Mouse (Mus musculus) C3H10T1/2 (cell line): ENCODE results near the gene Tubb4a. TPM values are rescaled to one million over a fixed set of nuclear protein-coding genes. Genes with fewer than 3 reads are reported as not detected.

ENCODE experiments used
- polyA plus RNA-seq, 2 experiments: library from polyadenylated mRNA; unstranded; fragments of >200 nt; fragmentation: generic; extraction: Trizol; gene quantifications; one replicate each; pipeline ENCODE4 v1.2.1; 2012; ENCODE audit warnings: missing spikeins in 2 of 2

Gene Tubb4a
- under 1 TPM; 0.09 to 0.25 TPM for polyA plus RNA-seq

GRCm38 (mm10) chr17:57087049-57087832 lies at the start of gene Tubb4a:
TSS of gene Tubb4a (minus strand) at chr17:57087782.

GRCm38 (mm10) chr17:57105181-57106034 lies 17.8 kb upstream of the Tubb4a start, which contains the start of gene Tnfsf9:
TSS of gene Tnfsf9 (plus strand) at chr17:57105325.

GRCm38 (mm10) chr17:57078336-57078735 lies 9.2 kb downstream of the Tubb4a start, which contains the start of gene Dennd1c:
TSS of gene Dennd1c (minus strand) at chr17:57078514.

GRCm38 (mm10) chr17:57059486-57059977 lies 28.1 kb downstream of the Tubb4a start, which contains the start of gene Slc25a23:
TSS of gene Slc25a23 (minus strand) at chr17:57059863.

GRCm38 (mm10) chr17:57058891-57059485 lies 28.6 kb downstream of the Tubb4a start, which contains the start of gene Crb3:
TSS of gene Crb3 (plus strand) at chr17:57059105.

GRCm38 (mm10) chr17:57041554-57041953 lies 46.0 kb downstream of the Tubb4a start, which contains the start of gene Slc25a41:
TSS of gene Slc25a41 (minus strand) at chr17:57041654.

GRCm38 (mm10) chr17:57030931-57031660 lies 56.5 kb downstream of the Tubb4a start, which contains the start of gene Khsrp:
TSS of gene Khsrp (minus strand) at chr17:57031522.

Other genes starting within 250 kb of the Tubb4a start
- under 1 TPM; 0.01 to 0.13 TPM for gene Acsbg2, start 213.3 kb downstream of the Tubb4a start, polyA plus RNA-seq
- under 1 TPM in 1 of 2 experiments, not detected in 1; 0.05 TPM for gene 1700061G19Rik, start 212.3 kb downstream of the Tubb4a start, polyA plus RNA-seq
- 10 to 100 TPM; 34.4 to 56.4 TPM for gene Mllt1, start 152.4 kb downstream of the Tubb4a start, polyA plus RNA-seq
- gene Acer1, start 105.7 kb downstream of the Tubb4a start, polyA plus RNA-seq = not detected
- 100 to 1,000 TPM; 137 to 187 TPM for gene Clpp, start 97.5 kb downstream of the Tubb4a start, polyA plus RNA-seq
- gene Alkbh7, start 90.4 kb downstream of the Tubb4a start, polyA plus RNA-seq = 10 to 100 TPM; 45.0 to 63.4 TPM
- 1 to 10 TPM in 1 of 2 experiments, under 1 TPM in 1; 0.66 to 1.7 TPM for gene Pspn, start 87.8 kb downstream of the Tubb4a start, polyA plus RNA-seq
- gene Gtf2f1, start 76.5 kb downstream of the Tubb4a start, polyA plus RNA-seq = 10 to 100 TPM; 59.3 to 84.5 TPM
- under 1 TPM in 1 of 2 experiments, not detected in 1; 0.21 TPM for gene Gm17949, start 76.3 kb downstream of the Tubb4a start, polyA plus RNA-seq
- 10 to 100 TPM; 25.5 to 61.1 TPM for gene Khsrp, start 56.3 kb downstream of the Tubb4a start, polyA plus RNA-seq
- not detected for gene Slc25a41, start 46.1 kb downstream of the Tubb4a start, polyA plus RNA-seq
- gene Crb3, start 28.7 kb downstream of the Tubb4a start, polyA plus RNA-seq = not detected
- 1 to 10 TPM; 1.0 to 2.1 TPM for gene Slc25a23, start 27.9 kb downstream of the Tubb4a start, polyA plus RNA-seq
- gene Dennd1c, start 9.3 kb downstream of the Tubb4a start, polyA plus RNA-seq = not detected
- gene Tnfsf9, start 17.5 kb upstream of the Tubb4a start, polyA plus RNA-seq = 1 to 10 TPM; 2.8 to 3.0 TPM
- not detected for gene Cd70, start 62.0 kb upstream of the Tubb4a start, polyA plus RNA-seq
- not detected for gene Tnfsf14, start 106.4 kb upstream of the Tubb4a start, polyA plus RNA-seq
- gene C3, start 140.4 kb upstream of the Tubb4a start, polyA plus RNA-seq = 10 to 100 TPM in 1 of 2 experiments, under 1 TPM in 1; 0.09 to 54.8 TPM
- 10 to 100 TPM; 32.2 to 80.0 TPM for gene Gpr108, start 160.7 kb upstream of the Tubb4a start, polyA plus RNA-seq
- gene Trip10, start 161.7 kb upstream of the Tubb4a start, polyA plus RNA-seq = 10 to 100 TPM; 25.6 to 56.6 TPM
- gene Vav1, start 191.3 kb upstream of the Tubb4a start, polyA plus RNA-seq = not detected